Mouse (Mus musculus) cortical plate, adult 2 months (tissue): Measurements from ENCODE around the gene Ifitm10.

ENCODE experiments used
- CTCF ChIP-seq: fragments of 200-500 bp; IDR thresholded peaks from 2 replicates; pipeline ENCODE4 v1.5.1; 2011; ENCODE audit warnings: mild to moderate bottlenecking, control low read depth, low read length; ENCODE audit not compliant: insufficient read depth; ENCODE audit errors: extremely low read depth
- POLR2A ChIP-seq: fragments of 200-500 bp; IDR thresholded peaks from 2 replicates; pipeline ENCODE4 v1.6.1; 2011; ENCODE audit warnings: mild to moderate bottlenecking, low read length, control low read depth; ENCODE audit not compliant: insufficient read depth; ENCODE audit errors: extremely low read depth

DNA sequence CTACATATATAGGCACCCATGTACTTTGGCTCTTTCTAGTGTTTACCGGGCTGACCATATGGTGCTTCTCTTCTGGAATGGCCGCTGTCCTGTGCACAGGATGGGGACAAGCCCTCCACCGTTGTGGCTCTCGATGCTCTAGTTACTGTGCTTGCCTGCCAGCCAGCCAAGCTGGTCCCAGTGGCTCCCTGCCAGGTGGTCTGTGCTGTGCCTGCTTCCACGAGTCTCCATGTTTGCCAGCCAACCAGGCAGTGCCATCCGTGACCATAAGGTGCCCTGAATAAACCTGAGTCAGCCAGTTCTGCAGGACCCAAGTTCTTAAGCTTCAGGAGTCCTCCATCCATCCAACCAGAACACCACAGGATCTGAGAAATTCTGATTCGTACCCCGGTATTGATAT lies 38.4 kb downstream of the Ifitm10 start:
- TF ChIP-seq POLR2A (no peak), CTCF (no peak)
